ENCODE assay signal across 8 mouse cellular contexts in genomic region chr12:112339481-112340179, GRCm38 (mm10).
A peak's percentile ranks its signal among the peaks of the same experiment; 100 is the strongest.
DNase-seq lines count a peak whose midpoint lies in the region; ATAC-seq lines count a peak whose summit lies in the region.

No protein-coding gene starts in this region.

- no peak overlapping the region for H3K9ac ChIP-seq in kidney, embryonic 15.5 days
- H3K9ac ChIP-seq in neural tube, embryonic 13.5 days = no peak overlapping the region

- WGBS in kidney, embryonic 15.5 days = 45% methylated on average over 11 of the region's 11 CpGs
- 47% methylated on average over 11 of the region's 11 CpGs for WGBS in neural tube, embryonic 13.5 days

- H3K36me3 ChIP-seq in kidney, embryonic 15.5 days = no peaks in the 10 kb centered on the region
- no peaks in the 10 kb centered on the region for H3K36me3 ChIP-seq in neural tube, embryonic 13.5 days

- no peak overlapping the region for H3K4me2 ChIP-seq in kidney, embryonic 15.5 days
- H3K4me2 ChIP-seq in neural tube, embryonic 13.5 days = no peak overlapping the region

- peaks cover 63% of the 10 kb centered on the region for H3K27me3 ChIP-seq in kidney, embryonic 15.5 days
- H3K27me3 ChIP-seq in neural tube, embryonic 13.5 days = peaks cover 20% of the 10 kb centered on the region

- no peaks in the 10 kb centered on the region for H3K9me3 ChIP-seq in kidney, embryonic 15.5 days (replicated peaks)
- H3K9me3 ChIP-seq in neural tube, embryonic 13.5 days = no peaks in the 10 kb centered on the region

- peaks cover 66% of the 10 kb centered on the region for H3K4me1 ChIP-seq in kidney, embryonic 15.5 days
- peaks cover 56% of the 10 kb centered on the region for H3K4me1 ChIP-seq in neural tube, embryonic 13.5 days (replicated peaks)

- 0 out of 2 replicates have a peak, but pooled peaks have one; percentile 10 for ATAC-seq in kidney, embryonic 15.5 days (replicated peaks; ENCODE audit: low FRiP score)
- ATAC-seq in neural tube, embryonic 13.5 days (ENCODE audit: low read depth) = no peak

- H3K27ac ChIP-seq in kidney, embryonic 15.5 days = no peak overlapping the region
- H3K27ac ChIP-seq in neural tube, embryonic 13.5 days (replicated peaks) = 0 out of 2 replicates have a peak overlapping the region, but pooled peaks have one; percentile 14

- H3K4me3 ChIP-seq in kidney, embryonic 15.5 days (replicated peaks) = no peak overlapping the region
- H3K4me3 ChIP-seq in neural tube, embryonic 13.5 days = no peak overlapping the region

- peak; percentile 31 for DNase-seq in adrenal gland, adult 2 months
- DNase-seq in adrenal gland, postnatal 4 days (ENCODE audit: low spot score in 2 of 2) = no peak
- no peak for DNase-seq in kidney, adult 11 months
- DNase-seq in kidney, postnatal 25 days = peak; percentile 23 to 58
- DNase-seq in spleen, adult 12 weeks (ENCODE audit: low spot score) = no peak
- no peak for DNase-seq in testis, postnatal 14 days (ENCODE audit: low spot score)

Comparison
In these comparisons a context has a peak if more than half of its experiments do, and no peak if none do; other contexts are left out.
1. DNase-seq: peak in adrenal gland, adult 2 months (single experiment) and kidney, postnatal 25 days (2 of 2); none in adrenal gland, postnatal 4 days (0 of 2), kidney, adult 11 months (single experiment), spleen, adult 12 weeks (single experiment) and testis, postnatal 14 days (single experiment).